Mouse (Mus musculus) CH12.LX (cell line): ENCODE measurements around the gene Me1. TPM values are rescaled to one million over a fixed set of nuclear protein-coding genes. Genes with fewer than 3 reads are reported as not detected.

Experiments used
- DNase-seq: peaks from one replicate; pipeline ENCODE4 v3.0.0-alpha.2; 2013; ENCODE audit errors: extremely low read depth
- H3K27ac ChIP-seq: 2 replicates; pipeline ENCODE4 v1.5.1; 2012; ENCODE audit warnings: low read depth, mild to moderate bottlenecking, control low read depth, moderate library complexity; ENCODE audit not compliant: insufficient read depth
- H3K27me3 ChIP-seq: replicated peaks from 2 replicates; pipeline ENCODE3; 2012; ENCODE audit warnings: inconsistent platforms
- H3K36me3 ChIP-seq, 2 experiments: replicated peaks in 1 of 2; 2 replicates each; pipeline versions ENCODE3 to v1.6.1; 2012; ENCODE audit warnings: inconsistent platforms in 1 of 2, low read length in 1 of 2, mild to moderate bottlenecking in 1 of 2, mixed read lengths in 1 of 2, moderate library complexity in 1 of 2; ENCODE audit not compliant: control insufficient read depth in 1 of 2, insufficient read depth in 1 of 2
- H3K4me1 ChIP-seq, 2 experiments: 2 replicates each; pipeline ENCODE4 v1.6.1; 2012; ENCODE audit warnings: inconsistent platforms in 1 of 2, moderate library complexity in 1 of 2; ENCODE audit not compliant: insufficient read depth in 2 of 2, control insufficient read depth in 1 of 2
- H3K4me2 ChIP-seq: 2 replicates; pipeline ENCODE4 v1.6.1; 2012; ENCODE audit warnings: low read depth, mild to moderate bottlenecking, control low read depth; ENCODE audit not compliant: poor library complexity, insufficient read depth, severe bottlenecking
- H3K4me3 ChIP-seq, 3 experiments: fragments of 150-350 bp in 1 of 3; sonication (generic) in 1 of 3; replicated peaks in 1 of 3; 2 replicates each; pipeline versions ENCODE3 to v1.5.1; 2011 to 2012; ENCODE audit warnings: low read depth in 2 of 3, low read length in 2 of 3, mild to moderate bottlenecking in 2 of 3, moderate library complexity in 2 of 3, control low read depth in 1 of 3, improper control_type of control experiment in 1 of 3, inconsistent platforms in 1 of 3, mixed read lengths in 1 of 3; ENCODE audit not compliant: poor library complexity in 1 of 3
- H3K79me2 ChIP-seq: replicated peaks from 2 replicates; pipeline ENCODE4 v1.6.1; 2012; ENCODE audit warnings: mild to moderate bottlenecking, moderate library complexity; ENCODE audit not compliant: control insufficient read depth, poor library complexity, insufficient read depth, severe bottlenecking; ENCODE audit errors: extremely low read depth
- H3K9ac ChIP-seq: 2 replicates; pipeline ENCODE4 v1.6.1; 2012; ENCODE audit warnings: low read depth, mild to moderate bottlenecking, control low read depth, moderate library complexity; ENCODE audit not compliant: insufficient read depth
- H3K9me3 ChIP-seq: replicated peaks from 2 replicates; pipeline ENCODE3; 2012; ENCODE audit warnings: low read length, inconsistent platforms, mixed read lengths
- BHLHE40 ChIP-seq: IDR thresholded peaks from 2 replicates; pipeline ENCODE4 v1.6.1; 2011; ENCODE audit warnings: mild to moderate bottlenecking, low read depth, low read length, improper control_type of control experiment
- CHD1 ChIP-seq: IDR thresholded peaks from 2 replicates; pipeline ENCODE4 v1.6.1; 2012; ENCODE audit warnings: low read depth, low read length, improper control_type of control experiment, inconsistent platforms
- CTCF ChIP-seq, 2 experiments: IDR thresholded peaks in 1 of 2; conservative IDR thresholded peaks in 1 of 2; 2 replicates each; pipeline ENCODE4 v1.5.1; 2011 to 2012; ENCODE audit warnings: low read depth in 2 of 2, low read length in 2 of 2, improper control_type of control experiment in 1 of 2, inconsistent platforms in 1 of 2, mild to moderate bottlenecking in 1 of 2, moderate library complexity in 1 of 2
- ELF1 ChIP-seq: IDR thresholded peaks from 2 replicates; pipeline ENCODE4 v1.6.1; 2014; ENCODE audit warnings: low read depth, mild to moderate bottlenecking, inconsistent platforms, low read length, improper control_type of control experiment
- EP300 ChIP-seq: IDR thresholded peaks from 2 replicates; pipeline ENCODE4 v1.6.1; 2011; ENCODE audit warnings: low read length, improper control_type of control experiment
- ETS1 ChIP-seq: conservative IDR thresholded peaks from 2 replicates; pipeline ENCODE4 v1.6.1; 2012; ENCODE audit warnings: low read depth, mild to moderate bottlenecking, inconsistent platforms, low read length, improper control_type of control experiment, moderate library complexity
- HCFC1 ChIP-seq: IDR thresholded peaks from 2 replicates; pipeline ENCODE4 v1.6.1; 2012; ENCODE audit warnings: low read depth, mild to moderate bottlenecking, inconsistent platforms, low read length, improper control_type of control experiment
- IRF4 ChIP-seq: IDR thresholded peaks from 2 replicates; pipeline ENCODE4 v1.6.1; 2014; ENCODE audit warnings: low read depth, mild to moderate bottlenecking, inconsistent platforms, low read length, improper control_type of control experiment
- JUN ChIP-seq: IDR thresholded peaks from 2 replicates; pipeline ENCODE4 v1.6.1; 2011; ENCODE audit warnings: low read depth, mild to moderate bottlenecking, low read length, improper control_type of control experiment, moderate library complexity; ENCODE audit not compliant: insufficient read depth
- KAT2A ChIP-seq: IDR thresholded peaks from 2 replicates; pipeline ENCODE4 v1.6.1; 2012; ENCODE audit warnings: low read length, improper control_type of control experiment, inconsistent platforms; ENCODE audit not compliant: insufficient replicate concordance
- MAZ ChIP-seq: IDR thresholded peaks from 2 replicates; pipeline ENCODE4 v1.6.1; 2012; ENCODE audit warnings: low read depth, mild to moderate bottlenecking, inconsistent platforms, low read length, improper control_type of control experiment, moderate library complexity
- MEF2A ChIP-seq: IDR thresholded peaks from 2 replicates; pipeline ENCODE4 v1.6.1; 2014; ENCODE audit warnings: low read depth, mild to moderate bottlenecking, inconsistent platforms, low read length, improper control_type of control experiment, borderline replicate concordance
- NELFE ChIP-seq: IDR thresholded peaks from 2 replicates; pipeline ENCODE4 v1.6.1; 2011; ENCODE audit warnings: low read depth, low read length, improper control_type of control experiment
- NRF1 ChIP-seq: IDR thresholded peaks from 2 replicates; pipeline ENCODE4 v1.6.1; 2014; ENCODE audit warnings: low read depth, mild to moderate bottlenecking, inconsistent platforms, low read length, improper control_type of control experiment, moderate library complexity
- POLR2A ChIP-seq: IDR thresholded peaks from 2 replicates; pipeline ENCODE4 v1.6.1; 2011; ENCODE audit warnings: low read depth, mild to moderate bottlenecking, improper control_type of control experiment, low read length
- POLR2AphosphoS2 ChIP-seq: IDR thresholded peaks from 2 replicates; pipeline ENCODE4 v1.6.1; 2011; ENCODE audit warnings: low read depth, low read length, improper control_type of control experiment
- RCOR1 ChIP-seq: conservative IDR thresholded peaks from 2 replicates; pipeline ENCODE4 v1.6.1; 2012; ENCODE audit warnings: low read depth, mild to moderate bottlenecking, inconsistent platforms, low read length, improper control_type of control experiment
- SIN3A ChIP-seq: IDR thresholded peaks from 2 replicates; pipeline ENCODE4 v1.6.1; 2012; ENCODE audit warnings: low read length, improper control_type of control experiment, inconsistent platforms
- TCF12 ChIP-seq: IDR thresholded peaks from 2 replicates; pipeline ENCODE4 v1.6.1; 2014; ENCODE audit warnings: low read depth, mild to moderate bottlenecking, inconsistent platforms, low read length, improper control_type of control experiment
- USF1 ChIP-seq: IDR thresholded peaks from 2 replicates; pipeline ENCODE4 v1.6.1; 2014; ENCODE audit warnings: low read depth, mild to moderate bottlenecking, inconsistent platforms, low read length, improper control_type of control experiment
- USF2 ChIP-seq: conservative IDR thresholded peaks from 2 replicates; pipeline ENCODE4 v1.6.1; 2011; ENCODE audit warnings: low read depth, low read length, improper control_type of control experiment
- ZKSCAN1 ChIP-seq: IDR thresholded peaks from 2 replicates; pipeline ENCODE4 v1.6.1; 2012; ENCODE audit warnings: low read depth, inconsistent platforms, low read length, improper control_type of control experiment, borderline replicate concordance
- ZMIZ1 ChIP-seq: IDR thresholded peaks from 2 replicates; pipeline ENCODE4 v1.6.1; 2012; ENCODE audit warnings: low read depth, mild to moderate bottlenecking, inconsistent platforms, low read length, improper control_type of control experiment
- ZNF384 ChIP-seq: IDR thresholded peaks from 2 replicates; pipeline ENCODE4 v1.6.1; 2012; ENCODE audit warnings: low read depth, low read length, improper control_type of control experiment, inconsistent platforms
- dilution Hi-C: fragments of 300-500 bp; cut with MboI; formaldehyde crosslinking; loops from 2 replicates; pipeline ENCODE4 v1.14.3; 2020; ENCODE audit warnings: low sequenced_read_pairs; ENCODE audit not compliant: extremely low pct_unique_long_range_greater_than_20kb, extremely low pct_ligation_motif_present
- in situ Hi-C: fragments of 300-500 bp; cut with MboI; formaldehyde crosslinking; loops from 3 replicates; pipeline ENCODE4 v1.14.3; 2019; ENCODE audit warnings: low sequenced_read_pairs, low pct_ligation_motif_present, low pct_unique_long_range_greater_than_20kb, mixed read lengths
- polyA plus RNA-seq: library from polyadenylated mRNA; unstranded; fragments of >175 nt; gene quantifications from 2 replicates; pipeline ENCODE4 v1.2.1, GENCODE M21; 2012; ENCODE audit warnings: low read depth; ENCODE audit not compliant: insufficient read length
- total RNA-seq, 2 experiments: library from RNA; depleted of rRNA; stranded (reverse); fragments of 300-350 nt in 1 of 2; fragments of >200 nt in 1 of 2; gene quantifications; 2 replicates each; pipeline ENCODE4 v1.2.3; 2012 to 2014

Gene Me1
- total and polyA plus RNA-seq, 3 experiments, result 9.4 to 39.9 (median 16.7) TPM

GRCm38 (mm10) chr9:86652194-86652593 lies 43.6 kb downstream of the Me1 start:
- dilution Hi-C loops (no loop called here), in situ Hi-C loops (no loop called here)
- no peaks in the 10 kb centered on the region for H3K4me1 ChIP-seq
- H3K27me3 ChIP-seq, result no peaks in the 10 kb centered on the region
- peaks cover 0 to 21% of the 10 kb centered on the region in 2 experiments for H3K36me3 ChIP-seq
- no peaks in the 10 kb centered on the region for H3K79me2 ChIP-seq
- H3K9ac ChIP-seq, result no peak overlapping the region
- no peak for DNase-seq
- H3K27ac ChIP-seq, result no peak overlapping the region
- H3K4me2 ChIP-seq, result no peak overlapping the region
- TF ChIP-seq TCF12 (no peak), IRF4 (no peak), ZMIZ1 (no peak), CHD1 (no peak), POLR2AphosphoS2 (no peak), HCFC1 (no peak), EP300 (no peak), NELFE (no peak), ELF1 (no peak), JUN (no peak), CTCF (conservative IDR thresholded peaks at IDR 0.05 in 1 of 2, IDR thresholded peaks at IDR 0.05 in 1 of 2; ENCODE audit: low read depth in 2 of 2, low read length in 2 of 2) (no peak), ZNF384 (no peak), MEF2A (no peak), BHLHE40 (no peak), SIN3A (no peak)
- H3K4me3 ChIP-seq, result no peak overlapping the region
- H3K9me3 ChIP-seq, result no peaks in the 10 kb centered on the region

GRCm38 (mm10) chr9:86651254-86651653 lies 44.5 kb downstream of the Me1 start:
- in situ Hi-C loops, result no loop called here

GRCm38 (mm10) chr9:86650822-86651221 lies 44.9 kb downstream of the Me1 start:
- TF ChIP-seq HCFC1, result no peak
- TF ChIP-seq MEF2A, result no peak
- TF ChIP-seq USF2, result no peak
- TF ChIP-seq ETS1, result no peak
- no peak for TF ChIP-seq NELFE
- TF ChIP-seq USF1, result no peak
- TF ChIP-seq RCOR1, result no peak
- TF ChIP-seq NRF1, result no peak
- TF ChIP-seq ZKSCAN1, result no peak
- no peak for TF ChIP-seq TCF12
- TF ChIP-seq POLR2A, result no peak
- in situ Hi-C loops, result no loop called here
- Histone ChIP-seq H3K27ac (no peak overlapping the region), H3K27me3 (no peaks in the 10 kb centered on the region), H3K4me3 (no peak overlapping the region), H3K4me2 (no peak overlapping the region), H3K9ac (no peak overlapping the region), H3K9me3 (no peaks in the 10 kb centered on the region), H3K79me2 (no peaks in the 10 kb centered on the region), H3K4me1 (no peaks in the 10 kb centered on the region), H3K36me3 (peaks cover 0 to 24% of the 10 kb centered on the region in 2 experiments)
- dilution Hi-C loops, result no loop called here
- DNase-seq, result no peak

More at GRCm38 (mm10) chr9:86651254-86651653, 44.5 kb downstream of the Me1 start:
- H3K27me3 ChIP-seq, result no peaks in the 10 kb centered on the region
- H3K9ac ChIP-seq, result no peak overlapping the region
- no peak overlapping the region for H3K4me3 ChIP-seq
- dilution Hi-C loops, result no loop called here
- H3K79me2 ChIP-seq, result no peaks in the 10 kb centered on the region
- H3K27ac ChIP-seq, result no peak overlapping the region
- no peak overlapping the region for H3K4me2 ChIP-seq
- DNase-seq, result no peak
- TF ChIP-seq MAZ, result no peak
- TF ChIP-seq POLR2AphosphoS2, result no peak
- no peak for TF ChIP-seq KAT2A
- H3K36me3 ChIP-seq, result peaks cover 0 to 21% of the 10 kb centered on the region in 2 experiments
- no peaks in the 10 kb centered on the region for H3K9me3 ChIP-seq
- H3K4me1 ChIP-seq, result no peaks in the 10 kb centered on the region
